Mouse (Mus musculus): ENCODE data around the gene Sptssa. TPM values are rescaled to one million over a fixed set of nuclear protein-coding genes. Genes with fewer than 3 reads are reported as not detected.

Gene Sptssa
- total RNA-seq, 4 experiments from 2014 or later, result 25.7 to 28.2 (median 27.2) TPM

Small RNAs within 50 kb of the gene (microRNA-seq; reads per million reads assigned to microRNA genes)
- gene Mir1892, result 0 reads per million in 2 experiments

Other genes with a start within 250 kb of the Sptssa start
- gene Eapp, start 39.3 kb upstream of the Sptssa start, total RNA-seq (2022), result 10 to 100 TPM; 30.5 to 34.3 (median 32.0) TPM
- 10 to 100 TPM; 42.1 to 46.1 (median 44.4) TPM for gene Snx6, start 139.1 kb upstream of the Sptssa start, total RNA-seq (2022)
- gene Cfl2, start 206.3 kb upstream of the Sptssa start, total RNA-seq (2022), result 100 to 1,000 TPM; 109 to 134 (median 116) TPM

Measured in left cerebral cortex, adult 8-10 months (tissue).